Mouse (Mus musculus): Measurements from ENCODE around the gene Itgb7.

GRCm38 (mm10) chr15:102279092-102279782 lies 47.5 kb upstream of the Itgb7 start, which contains the start of gene Mfsd5:
- peak; percentile 61 for TF ChIP-seq CTCF (IDR thresholded peaks at IDR 0.05)
- no peak for TF ChIP-seq EP300 (IDR thresholded peaks at IDR 0.05)
